33 mouse cellular contexts compared by ENCODE assay signal in genomic region chr2:28123910-28124309, GRCm38 (mm10). TPM values are rescaled to one million over a fixed set of nuclear protein-coding genes. Genes with fewer than 3 reads are reported as not detected.
DNase-seq lines count a peak whose midpoint lies in the region; ATAC-seq and TF ChIP-seq lines count a peak whose summit lies in the region.
"Had no signal": no experiment of that assay in that cellular context is flagged by ENCODE, and none has a peak within 500 bp of the region (broad histone marks: within the 10 kb centered on the region; RNA-seq: fewer than 3 reads in every experiment).

No protein-coding gene starts in this region.

- DNase-seq in heart, adult 18-20 months, result peak; percentile 13 to 47
- no peak for DNase-seq in heart, postnatal 36 days
- peak in 1 of 2 experiments; percentile 28 for DNase-seq in left cerebral cortex, adult 2 months (ENCODE audit: extremely low spot score in 1 of 2, low spot score in 2 of 2)
- DNase-seq in left cerebral cortex, postnatal 4 days, result no peak
- peak; percentile 37 for DNase-seq in right cerebral cortex, adult 18-20 months
- DNase-seq in right cerebral cortex, postnatal 4 days, result no peak
- DNase-seq in telencephalon, adult 2 months (ENCODE audit: low read depth, low spot score), result peak; percentile 60
- DNase-seq in forebrain, postnatal 0 days, result no peak
- DNase-seq: adrenal gland, adult 2 months; adrenal gland, postnatal 14 days; cerebellum, adult 11-12 months; cerebellum, adult 8-10 months; cerebellum, postnatal 10 days; cerebellum, postnatal 36 days; embryo, embryonic 11 days; gastrocnemius, postnatal 25 days; heart, postnatal 10 days had no signal

- no peaks in the 10 kb centered on the region for H3K36me3 ChIP-seq in forebrain, postnatal 0 days (ENCODE audit: insufficient read depth)
- H3K36me3 ChIP-seq: embryonic facial prominence, embryonic 10.5 days; embryonic facial prominence, embryonic 13.5 days; forebrain, embryonic 12.5 days; forebrain, embryonic 15.5 days; heart, embryonic 12.5 days; heart, embryonic 15.5 days; hindbrain, embryonic 12.5 days; hindbrain, embryonic 15.5 days had no signal

- H3K4me3 ChIP-seq in left cerebral cortex, adult 2 months, result no peak overlapping the region
- no peak overlapping the region for H3K4me3 ChIP-seq in forebrain, postnatal 0 days (ENCODE audit: low read depth, low read length)
- H3K4me3 ChIP-seq: embryonic facial prominence, embryonic 10.5 days; embryonic facial prominence, embryonic 13.5 days; erythroblast, embryonic 14.5 days; forebrain, embryonic 12.5 days; forebrain, embryonic 15.5 days; heart, embryonic 12.5 days; heart, embryonic 15.5 days; hindbrain, embryonic 12.5 days; hindbrain, embryonic 15.5 days had no signal

- intact Hi-C loops in heart, postnatal 36 days (cut with DNase I), result no loop called here
- intact Hi-C loops in left cerebral cortex, adult 2 months (cut with DNase I), result loop anchor here (2.0 to 5.0 kb wide), 2 partner anchors 55 to 68 kb away; partner anchors contain the start of gene Olfm1
- intact Hi-C loops in left cerebral cortex, postnatal 4 days (cut with DNase I), result no loop called here

- peak overlapping the region; percentile 67 for H3K27ac ChIP-seq in left cerebral cortex, adult 2 months
- no peak overlapping the region for H3K27ac ChIP-seq in forebrain, postnatal 0 days (ENCODE audit: low read depth, low read length)
- H3K27ac ChIP-seq: embryonic facial prominence, embryonic 10.5 days; embryonic facial prominence, embryonic 13.5 days; forebrain, embryonic 12.5 days; forebrain, embryonic 15.5 days; heart, embryonic 15.5 days; hindbrain, embryonic 12.5 days; hindbrain, embryonic 15.5 days had no signal

- no peaks in the 10 kb centered on the region for H3K9me3 ChIP-seq in forebrain, postnatal 0 days (ENCODE audit: low read length)
- H3K9me3 ChIP-seq: embryonic facial prominence, embryonic 13.5 days; forebrain, embryonic 12.5 days; forebrain, embryonic 15.5 days; heart, embryonic 15.5 days; hindbrain, embryonic 12.5 days; hindbrain, embryonic 15.5 days had no signal

- no peaks in the 10 kb centered on the region for H3K27me3 ChIP-seq in forebrain, postnatal 0 days (ENCODE audit: insufficient read depth, low read length)
- H3K27me3 ChIP-seq: embryonic facial prominence, embryonic 13.5 days; forebrain, embryonic 15.5 days; heart, embryonic 12.5 days; heart, embryonic 15.5 days; hindbrain, embryonic 15.5 days had no signal

- whole genome bisulfite sequencing in forebrain, postnatal 0 days, result 87% methylated on average over 2 of the region's 2 CpGs

- H3K9ac ChIP-seq in forebrain, postnatal 0 days, result no peak overlapping the region
- H3K9ac ChIP-seq: embryonic facial prominence, embryonic 13.5 days; forebrain, embryonic 12.5 days; forebrain, embryonic 15.5 days; heart, embryonic 12.5 days; heart, embryonic 15.5 days; hindbrain, embryonic 12.5 days; hindbrain, embryonic 15.5 days had no signal

- no peaks in the 10 kb centered on the region for H3K4me1 ChIP-seq in forebrain, postnatal 0 days (ENCODE audit: insufficient read depth)
- H3K4me1 ChIP-seq: heart, embryonic 15.5 days had no signal

- no peak for TF ChIP-seq CTCF in left cerebral cortex, adult 2 months (IDR thresholded peaks at IDR 0.05)
- TF ChIP-seq CTCF in forebrain, postnatal 0 days (IDR thresholded peaks at IDR 0.05; ENCODE audit: low read depth), result no peak

- no peak overlapping the region for H3K4me2 ChIP-seq in forebrain, postnatal 0 days (ENCODE audit: low read depth)
- H3K4me2 ChIP-seq: embryonic facial prominence, embryonic 13.5 days; forebrain, embryonic 12.5 days; forebrain, embryonic 15.5 days; heart, embryonic 12.5 days; heart, embryonic 15.5 days; hindbrain, embryonic 12.5 days; hindbrain, embryonic 15.5 days had no signal

- no peak for ATAC-seq in forebrain, postnatal 0 days
- ATAC-seq: CD4-positive, CD25-positive, alpha-beta regulatory T cell, adult 4 months; forebrain, embryonic 15.5 days had no signal

RNA-seq across cellular contexts. Expression of gene Fcnb, which starts 39.2 kb away (rescaled TPM):
- total RNA-seq in heart, adult 18-20 months (2021), result not detected
- not detected for total RNA-seq in heart, postnatal 36 days (2021)
- total RNA-seq in left cerebral cortex, adult 2 months (2021), result not detected
- not detected for total RNA-seq in left cerebral cortex, postnatal 4 days (2021)
- total RNA-seq in forebrain, postnatal 0 days (2014; rRNA removed), result not detected in 2 replicates
- polyA plus RNA-seq in forebrain, postnatal 0 days (2015; fragmentation: Nextera tagmentation; extraction: Ambion mirVana), result not detected in 2 replicates
- total RNA-seq: adrenal gland, adult 2 months; gastrocnemius, adult 8-10 months; gastrocnemius, postnatal 25 days; heart, postnatal 10 days; MEL had no signal
- polyA plus RNA-seq: adrenal gland, adult 2 months; C2C12; CD4-positive, CD25-positive, alpha-beta regulatory T cell, adult 4 months; cortical plate, adult 2 months; embryonic facial prominence, embryonic 10.5 days; embryonic facial prominence, embryonic 13.5 days; erythroblast, embryonic 14.5 days; frontal cortex, adult 2 months; gonadal fat pad, adult 2 months; hindbrain, embryonic 15.5 days had no signal

Comparison
In these comparisons a context has a peak if more than half of its experiments do, and no peak if none do; other contexts are left out.
1. DNase-seq: peak in heart, adult 18-20 months (2 of 2), right cerebral cortex, adult 18-20 months (single experiment) and telencephalon, adult 2 months (single experiment); none in heart, postnatal 36 days (0 of 2), left cerebral cortex, postnatal 4 days (single experiment), right cerebral cortex, postnatal 4 days (single experiment) and forebrain, postnatal 0 days (single experiment).